Mouse (Mus musculus): ENCODE measurements around the gene Agap2. TPM values are rescaled to one million over a fixed set of nuclear protein-coding genes. Genes with fewer than 3 reads are reported as not detected.

The Agap2 gene
- 100 to 1,000 TPM in 1 of 2 experiments, 10 to 100 TPM in 1; 96.1 to 101 TPM for total RNA-seq (2023)

GRCm38 (mm10) chr10:127075080-127075479 lies at the start of gene Agap2:
TSS of gene Agap2 (plus strand) at chr10:127075284.

DNA sequence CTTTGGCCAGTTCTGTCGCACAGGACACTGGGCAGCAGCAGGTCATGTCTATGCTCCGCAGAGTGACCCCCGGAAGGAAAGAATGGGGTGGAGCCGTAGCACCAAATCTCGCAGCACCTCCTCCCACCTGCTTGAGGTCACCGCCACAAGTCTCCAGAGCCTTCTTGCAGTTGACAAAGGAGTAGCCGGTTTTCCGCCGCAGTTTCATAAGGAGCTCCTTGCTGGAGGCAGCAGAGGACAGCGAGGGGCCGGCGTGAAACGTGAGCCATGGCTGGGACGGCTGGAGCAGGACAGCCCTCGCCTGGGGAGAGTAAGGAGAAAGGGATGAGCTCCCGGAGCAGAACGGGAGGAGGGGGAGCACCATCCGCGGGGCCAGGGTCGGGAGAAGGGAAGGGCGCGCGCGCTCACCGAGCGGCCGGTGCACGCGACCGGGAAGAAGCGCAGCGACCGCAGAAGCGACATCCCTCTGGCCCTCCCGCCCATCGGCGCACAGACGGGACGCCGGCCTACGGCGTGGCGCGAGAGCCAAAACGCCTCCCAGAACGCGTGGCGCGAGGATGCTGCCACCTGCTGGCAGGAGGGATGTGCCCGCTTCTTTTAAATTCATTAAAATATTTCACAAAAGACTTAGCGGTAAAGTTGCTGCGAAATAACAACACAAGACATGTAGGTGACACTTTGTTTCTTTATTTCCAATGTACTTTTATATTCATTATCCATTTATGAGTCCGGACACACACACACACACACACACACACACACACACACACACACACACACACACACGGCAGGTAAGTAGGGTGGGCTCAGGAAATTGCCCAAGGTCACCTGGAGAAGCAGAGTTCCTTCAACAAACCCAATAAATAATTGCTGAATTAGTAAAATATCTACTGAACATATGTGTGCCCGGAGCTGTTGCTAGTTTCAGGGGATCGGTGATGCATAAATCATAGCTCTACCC lies 44.5 kb upstream of the Agap2 start, which contains the start of gene Tsfm:
Gene Tsfm, minus strand, starts transcription at position 505 of the 961 bp plus-strand sequence.

GRCm38 (mm10) chr10:127041274-127041766 lies 33.8 kb upstream of the Agap2 start, which contains the start of the genes Mettl1 and Eef1akmt3:
TSS of gene Mettl1 (plus strand) at chr10:127041414.
TSS of gene Eef1akmt3 (minus strand) at chr10:127041513.

GRCm38 (mm10) chr10:127047954-127048353 lies 27.1 kb upstream of the Agap2 start, which contains the start of gene Cyp27b1:
TSS of gene Cyp27b1 (plus strand) at chr10:127048250.

GRCm38 (mm10) chr10:127059968-127060916 lies 14.8 kb upstream of the Agap2 start, which contains the start of gene March9:
TSS of gene March9 (minus strand) at chr10:127060184.

DNA sequence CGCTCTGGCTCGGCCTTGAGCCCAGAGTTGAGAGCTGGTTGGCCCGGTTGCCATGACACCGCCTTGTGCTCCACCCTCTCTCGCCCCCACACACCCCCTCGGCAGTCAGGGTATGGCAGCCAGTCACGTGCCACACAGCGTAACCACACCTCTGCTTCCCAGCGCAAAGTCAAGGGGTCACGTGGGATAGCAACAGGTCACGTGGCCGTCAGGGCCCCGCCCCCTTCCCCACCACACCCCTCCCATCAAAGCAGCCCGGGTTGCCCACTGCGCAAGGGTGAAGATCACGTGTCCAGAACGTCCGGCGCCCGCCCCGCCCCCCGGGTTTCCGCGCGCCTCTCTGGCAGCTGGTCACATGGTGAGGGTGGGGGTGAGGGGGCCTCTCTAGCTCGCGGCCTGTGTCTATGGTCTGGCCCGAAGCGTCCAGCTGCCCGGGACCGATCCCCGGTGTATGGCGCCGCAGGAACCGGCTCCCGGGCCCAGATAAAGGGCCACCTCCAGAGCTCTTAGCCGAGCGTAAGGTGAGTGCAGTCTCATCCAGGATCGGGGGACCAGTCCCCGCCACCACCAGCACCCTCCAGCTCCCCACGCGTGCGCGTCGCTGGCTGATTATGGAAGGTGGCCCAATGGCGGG lies 11.7 kb upstream of the Agap2 start, which contains the start of gene Cdk4:
Gene Cdk4, plus strand, starts transcription at position 296 of the 634 bp plus-strand sequence.

GRCm38 (mm10) chr10:127070190-127071121 lies 4.6 kb upstream of the Agap2 start, which contains the start of gene Tspan31:
TSS of gene Tspan31 (minus strand) at chr10:127070264.

GRCm38 (mm10) chr10:127121066-127121477 lies 46.0 kb downstream of the Agap2 start, which contains the start of gene Os9:
TSS of gene Os9 (minus strand) at chr10:127121131.

Other genes with a start within 250 kb of the Agap2 start
- gene Atp23, start 173.9 kb upstream of the Agap2 start, total RNA-seq (2023), result 10 to 100 TPM in 1 of 2 experiments, 1 to 10 TPM in 1; 8.9 to 11.7 TPM
- 10 to 100 TPM; 60.3 to 62.6 TPM for gene Ctdsp2, start 96.6 kb upstream of the Agap2 start, total RNA-seq (2023)
- 1 to 10 TPM in 1 of 2 experiments, under 1 TPM in 1; 0.67 to 1.2 TPM for gene Avil, start 74.6 kb upstream of the Agap2 start, total RNA-seq (2023)
- 10 to 100 TPM; 20.4 to 24.3 TPM for gene Tsfm, start 44.4 kb upstream of the Agap2 start, total RNA-seq (2023)
- gene Mettl1, start 33.9 kb upstream of the Agap2 start, total RNA-seq (2023), result 10 to 100 TPM; 17.7 to 23.5 TPM
- gene Eef1akmt3, start 33.8 kb upstream of the Agap2 start, total RNA-seq (2023), result under 1 TPM in 1 of 2 experiments, not detected in 1; 0.20 TPM
- under 1 TPM; 0.49 to 0.74 TPM for gene Cyp27b1, start 27.0 kb upstream of the Agap2 start, total RNA-seq (2023)
- gene March9, start 15.1 kb upstream of the Agap2 start, total RNA-seq (2023), result 1 to 10 TPM; 3.4 to 3.8 TPM
- gene Cdk4, start 11.8 kb upstream of the Agap2 start, total RNA-seq (2023), result 100 to 1,000 TPM; 130 to 144 TPM
- 10 to 100 TPM; 18.8 to 26.9 TPM for gene Tspan31, start 5.0 kb upstream of the Agap2 start, total RNA-seq (2023)
- 10 to 100 TPM; 79.7 to 83.4 TPM for gene Os9, start 45.8 kb downstream of the Agap2 start, total RNA-seq (2023)
- gene B4galnt1, start 89.9 kb downstream of the Agap2 start, total RNA-seq (2023), result 100 to 1,000 TPM; 434 to 483 TPM
- not detected for gene Slc26a10, start 105.4 kb downstream of the Agap2 start, total RNA-seq (2023)
- gene Arhgef25, start 114.8 kb downstream of the Agap2 start, total RNA-seq (2023), result 1 to 10 TPM in 1 of 2 experiments, not detected in 1; 1.1 TPM
- gene Dtx3, start 120.4 kb downstream of the Agap2 start, total RNA-seq (2023), result 10 to 100 TPM; 53.3 to 57.1 TPM
- 10 to 100 TPM; 58.1 to 60.8 TPM for gene Pip4k2c, start 136.3 kb downstream of the Agap2 start, total RNA-seq (2023)
- under 1 TPM; 0.23 to 0.53 TPM for gene Kif5a, start 188.1 kb downstream of the Agap2 start, total RNA-seq (2023)
- 100 to 1,000 TPM; 116 to 118 TPM for gene Dctn2, start 191.1 kb downstream of the Agap2 start, total RNA-seq (2023)
- gene Mbd6, start 213.7 kb downstream of the Agap2 start, total RNA-seq (2023), result 100 to 1,000 TPM; 106 to 117 TPM
- gene Mars, start 236.5 kb downstream of the Agap2 start, total RNA-seq (2023), result 10 to 100 TPM; 48.7 to 68.6 TPM
- gene Arhgap9, start 246.7 kb downstream of the Agap2 start, total RNA-seq (2023), result 100 to 1,000 TPM; 109 to 140 TPM